Mouse (Mus musculus) bone marrow macrophage, adult 2 months (primary cell): ENCODE results near the gene Elavl2. TPM values are rescaled to one million over a fixed set of nuclear protein-coding genes. Genes with fewer than 3 reads are reported as not detected.

ENCODE experiments used
- H3K27ac ChIP-seq: 2 replicates; pipeline ENCODE4 v1.5.1; 2012; ENCODE audit warnings: low read depth, low read length; ENCODE audit not compliant: insufficient read depth
- H3K4me1 ChIP-seq: 2 replicates; pipeline ENCODE4 v1.6.1; 2012; ENCODE audit warnings: low read length; ENCODE audit not compliant: control insufficient read depth, insufficient read depth
- H3K4me3 ChIP-seq: 2 replicates; pipeline ENCODE4 v1.5.1; 2012; ENCODE audit warnings: mild to moderate bottlenecking, low read length, moderate library complexity; ENCODE audit not compliant: insufficient read depth
- CTCF ChIP-seq: IDR thresholded peaks from 2 replicates; pipeline ENCODE4 v1.5.1; 2012; ENCODE audit warnings: low read depth, mild to moderate bottlenecking, low read length, moderate library complexity
- POLR2A ChIP-seq: IDR thresholded peaks from 2 replicates; pipeline ENCODE4 v1.6.1; 2012; ENCODE audit warnings: mild to moderate bottlenecking, low read depth, low read length, borderline replicate concordance
- polyA plus RNA-seq: library from polyadenylated mRNA; stranded (reverse); fragments of >200 nt; gene quantifications from 2 replicates; pipeline ENCODE4 v1.2.4, GENCODE M21; 2012; ENCODE audit not compliant: missing spikeins, insufficient read depth, insufficient read length

Elavl2 gene
- polyA plus RNA-seq = not detected in 2 replicates

DNA sequence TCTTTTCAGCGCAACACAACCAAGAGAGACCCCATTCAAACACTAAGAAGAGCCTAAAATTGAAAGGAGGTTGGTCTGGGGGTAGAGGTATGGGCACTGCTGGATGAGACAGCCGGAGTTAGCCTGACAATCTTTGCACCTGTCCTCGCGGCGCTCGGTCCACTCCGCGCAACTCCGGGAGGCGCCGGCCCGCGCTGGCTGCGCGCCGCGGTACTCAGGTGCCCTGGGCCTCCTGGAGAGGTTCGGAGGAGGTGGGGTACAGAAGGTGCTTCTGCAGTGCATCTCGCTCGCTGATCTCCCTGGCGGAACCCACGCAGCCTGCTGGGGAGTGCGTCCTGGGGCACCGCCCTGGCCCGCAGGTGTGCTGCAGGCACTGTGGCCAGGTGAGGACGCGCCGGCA, at the start of gene Elavl2:
Gene Elavl2 (minus strand): TSS at position 363 of the 400 bp plus-strand sequence.
- TF ChIP-seq CTCF (no peak), POLR2A (no peak)
- no peak within 1 kb of the TSS for H3K4me3 ChIP-seq
- no peak within 1 kb of the TSS for H3K27ac ChIP-seq
- no peaks in the 10 kb centered on the region for H3K4me1 ChIP-seq

DNA sequence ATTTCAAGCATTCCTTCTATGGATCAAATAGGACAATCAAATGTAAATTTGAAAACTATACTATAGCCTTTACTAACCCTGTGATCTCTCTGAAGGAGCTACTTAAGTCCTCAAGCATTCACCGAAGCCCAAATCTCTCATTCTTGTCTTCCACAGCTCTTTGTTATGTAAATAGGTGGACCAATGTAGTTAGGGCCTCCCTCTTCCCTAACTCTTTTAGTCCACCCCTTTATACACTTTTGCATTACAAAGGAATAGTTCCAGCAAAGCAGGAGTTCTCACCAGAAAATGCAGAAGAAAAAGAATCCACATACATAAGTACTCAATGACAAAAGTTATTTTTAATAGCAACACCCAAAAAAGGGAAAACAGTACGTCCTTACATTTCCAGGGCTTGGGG, 47.3 kb upstream of the Elavl2 start:
- H3K4me3 ChIP-seq = no peak overlapping the region
- H3K27ac ChIP-seq = no peak overlapping the region
- TF ChIP-seq CTCF (no peak), POLR2A (no peak)
- H3K4me1 ChIP-seq = no peaks in the 10 kb centered on the region

DNA sequence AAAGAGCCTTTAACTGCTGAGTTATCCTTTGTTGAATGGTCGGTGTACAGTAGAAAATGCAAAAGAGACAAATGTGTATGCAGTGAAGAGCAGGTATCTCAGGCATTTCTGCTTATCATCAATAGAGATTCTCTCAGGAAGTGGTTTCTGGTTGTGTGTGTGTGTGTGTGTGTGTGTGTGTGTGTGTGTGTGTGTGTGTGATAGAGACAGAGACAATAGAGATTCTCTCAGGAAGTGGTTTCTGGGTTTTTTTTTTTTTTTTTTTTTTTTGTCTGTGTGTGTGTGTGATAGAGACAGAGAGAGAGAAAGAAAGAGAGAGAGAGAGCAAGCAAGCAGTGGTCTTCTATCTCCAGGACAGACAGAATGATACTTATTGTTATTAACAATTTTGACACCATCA, 15.0 kb upstream of the Elavl2 start:
- TF ChIP-seq POLR2A = no peak
- no peak for TF ChIP-seq CTCF
- H3K4me3 ChIP-seq = no peak overlapping the region
- H3K27ac ChIP-seq = no peak overlapping the region
- no peaks in the 10 kb centered on the region for H3K4me1 ChIP-seq

DNA sequence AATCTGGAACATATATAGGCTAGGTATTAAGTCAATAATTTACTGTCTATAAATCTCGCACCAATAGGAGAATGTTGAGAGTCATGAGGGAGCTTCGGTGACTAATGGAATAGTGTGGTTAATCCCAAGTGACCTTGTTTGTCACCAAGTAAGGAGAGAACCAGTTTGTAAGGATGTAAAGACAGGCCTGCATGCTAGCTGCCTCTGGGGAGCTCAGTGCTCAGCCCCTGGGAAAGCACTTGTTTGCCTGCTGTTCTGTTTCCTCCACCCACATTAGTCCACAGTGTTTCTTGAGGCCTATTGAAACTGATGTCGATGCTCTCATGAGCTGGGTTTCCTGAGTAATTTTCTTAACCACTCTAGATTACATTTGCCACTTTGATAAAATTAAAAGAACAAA, 4.5 kb upstream of the Elavl2 start:
- TF ChIP-seq CTCF (no peak), POLR2A (no peak)
- Histone ChIP-seq H3K4me3 (no peak overlapping the region), H3K27ac (no peak overlapping the region), H3K4me1 (no peaks in the 10 kb centered on the region)

DNA sequence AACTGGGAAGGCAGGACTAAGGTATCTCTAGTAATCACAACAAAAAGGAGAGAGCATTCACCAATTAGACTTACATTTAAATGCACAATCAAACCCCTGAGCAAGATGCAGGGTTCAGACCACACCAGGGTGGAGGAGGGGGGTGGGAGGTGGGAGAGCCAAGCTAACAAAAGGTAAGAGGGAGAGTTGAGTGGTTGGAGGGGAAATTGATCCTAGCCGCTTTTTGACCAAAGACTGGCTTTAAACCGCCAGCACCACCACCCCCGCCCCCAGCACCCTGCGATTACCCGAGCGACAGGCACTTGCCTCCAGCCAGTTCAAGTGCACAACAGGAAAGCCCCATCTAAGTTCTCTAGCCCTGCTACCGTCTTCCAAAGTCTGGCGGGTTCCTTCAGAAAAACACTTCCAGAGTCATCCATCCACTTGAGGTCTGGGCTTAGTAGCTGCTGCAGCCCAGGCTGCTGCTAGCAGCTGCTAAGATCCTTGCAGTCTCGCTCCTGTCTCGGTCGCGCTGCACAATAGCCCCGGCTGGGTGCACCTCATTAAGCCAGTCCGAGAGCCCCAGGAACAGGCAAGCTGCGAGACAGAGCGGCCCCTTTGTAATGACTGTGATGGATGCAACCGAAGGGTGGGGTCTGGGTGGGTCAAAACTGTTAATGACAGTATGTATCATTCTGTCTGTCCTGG, 932 bp downstream of the Elavl2 start:
- Histone ChIP-seq H3K4me1 (no peaks in the 10 kb centered on the region), H3K27ac (no peak overlapping the region), H3K4me3 (no peak overlapping the region)
- TF ChIP-seq CTCF (no peak), POLR2A (no peak)

DNA sequence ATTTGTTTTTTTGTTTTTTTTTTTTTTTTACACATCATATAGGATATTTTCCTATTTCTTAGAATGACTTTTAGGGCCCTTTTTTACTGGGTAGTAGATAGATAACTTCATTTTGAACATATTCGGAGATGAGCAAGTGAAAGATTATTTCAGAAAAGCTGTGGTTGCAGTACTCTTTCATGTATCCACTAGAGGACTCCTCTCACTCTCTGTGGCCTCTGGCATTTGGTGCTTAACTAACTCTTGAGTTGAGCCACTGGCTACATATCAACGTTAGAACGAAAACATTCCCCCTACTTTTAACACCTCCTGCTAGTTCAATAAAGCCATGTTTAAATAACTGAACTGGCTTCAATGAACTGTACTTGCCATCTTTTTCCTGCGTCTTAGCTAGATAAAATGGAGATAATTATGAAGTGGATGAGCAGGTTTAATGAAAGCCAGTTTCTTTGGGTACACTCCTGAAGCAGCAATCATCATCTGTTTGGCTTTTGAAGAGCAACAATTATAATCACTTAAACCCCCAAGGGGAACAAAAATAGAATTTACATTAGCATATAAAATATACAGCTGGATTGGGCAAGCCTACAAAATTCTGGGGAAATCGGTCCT, 8.5 kb downstream of the Elavl2 start:
- TF ChIP-seq POLR2A (no peak), CTCF (no peak)
- Histone ChIP-seq H3K27ac (no peak overlapping the region), H3K4me1 (no peaks in the 10 kb centered on the region), H3K4me3 (no peak overlapping the region)

DNA sequence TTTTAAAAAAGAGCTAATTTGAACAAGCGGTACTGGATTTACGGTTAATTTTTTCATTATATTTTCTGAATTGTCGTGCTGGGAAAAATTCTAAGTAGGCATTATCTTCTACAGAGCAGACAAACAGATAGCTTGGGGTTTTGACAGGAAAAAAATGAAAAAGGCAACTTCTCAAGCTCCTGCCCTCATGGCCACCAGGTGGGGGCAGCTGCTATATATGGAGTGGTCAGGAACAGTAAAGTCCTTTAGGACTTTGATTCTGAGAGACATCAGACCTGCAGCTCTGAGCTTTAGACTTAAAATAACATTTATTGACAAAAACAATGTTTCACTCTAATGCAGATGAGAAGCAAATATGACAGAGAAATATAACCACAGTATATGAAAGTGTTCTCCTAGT, 12.9 kb downstream of the Elavl2 start:
- no peaks in the 10 kb centered on the region for H3K4me1 ChIP-seq
- TF ChIP-seq POLR2A (no peak), CTCF (no peak)
- no peak overlapping the region for H3K27ac ChIP-seq
- no peak overlapping the region for H3K4me3 ChIP-seq

DNA sequence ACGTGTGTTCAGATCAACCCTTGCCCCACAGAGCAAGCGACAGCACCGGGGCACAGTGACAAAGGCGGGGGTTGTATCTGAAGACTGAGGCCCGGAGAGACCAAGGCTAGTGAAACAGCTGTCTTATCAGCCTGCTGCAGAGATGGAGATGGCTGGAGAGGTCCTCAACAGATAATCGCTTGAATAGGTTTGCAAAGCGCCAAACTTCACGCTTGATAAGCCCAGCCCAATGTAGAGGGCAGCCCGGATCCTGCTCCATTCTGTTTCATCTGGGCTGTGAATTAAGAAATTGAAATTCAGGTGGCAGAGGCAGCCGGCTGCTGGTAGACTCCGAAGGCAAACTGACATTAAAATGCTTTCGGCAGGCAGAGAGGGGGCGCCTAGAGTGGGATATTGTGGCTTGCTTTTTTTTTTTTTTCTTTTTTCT, 19.4 kb downstream of the Elavl2 start:
- no peak overlapping the region for H3K4me3 ChIP-seq
- no peak overlapping the region for H3K27ac ChIP-seq
- no peaks in the 10 kb centered on the region for H3K4me1 ChIP-seq
- no peak for TF ChIP-seq POLR2A
- TF ChIP-seq CTCF = no peak

DNA sequence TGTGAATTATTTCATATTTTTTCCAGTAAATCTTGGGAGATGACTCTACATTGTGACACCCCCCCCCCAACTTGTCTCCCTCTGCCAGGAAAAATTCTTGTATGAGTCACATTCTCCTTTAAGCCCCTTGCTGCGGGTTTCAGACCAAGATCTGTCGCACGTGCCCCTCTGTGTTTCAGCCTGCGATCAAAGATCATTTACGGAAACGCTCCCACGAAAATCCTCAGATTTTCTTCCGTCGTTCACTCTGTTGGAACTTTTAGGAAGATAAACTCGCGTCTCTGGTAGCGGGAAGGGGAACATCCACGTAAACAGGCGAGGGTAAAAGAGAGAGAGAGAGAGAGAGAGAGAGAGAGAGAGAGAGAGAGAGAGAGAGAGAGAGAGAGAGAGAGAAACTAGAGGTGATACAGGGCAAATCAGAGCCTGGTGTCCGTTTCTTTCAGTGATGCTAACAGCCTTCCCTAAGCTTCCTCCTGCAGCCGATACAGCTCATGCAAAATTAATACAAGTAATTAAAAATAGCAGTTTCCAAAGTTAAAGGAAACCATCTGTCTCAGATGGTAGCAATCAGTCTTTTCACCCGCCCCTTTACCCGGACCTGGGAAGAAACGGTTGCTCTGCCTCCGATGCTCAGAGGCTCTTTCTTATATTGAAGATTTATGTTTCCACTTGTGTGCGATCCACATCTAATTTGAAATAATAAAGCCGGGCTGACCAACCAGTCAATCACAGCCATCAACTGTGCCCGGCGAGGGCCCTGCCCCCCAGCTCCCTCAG, 20.1 kb downstream of the Elavl2 start:
- no peak for TF ChIP-seq POLR2A
- no peak for TF ChIP-seq CTCF
- Histone ChIP-seq H3K4me3 (no peak overlapping the region), H3K27ac (no peak overlapping the region)

DNA sequence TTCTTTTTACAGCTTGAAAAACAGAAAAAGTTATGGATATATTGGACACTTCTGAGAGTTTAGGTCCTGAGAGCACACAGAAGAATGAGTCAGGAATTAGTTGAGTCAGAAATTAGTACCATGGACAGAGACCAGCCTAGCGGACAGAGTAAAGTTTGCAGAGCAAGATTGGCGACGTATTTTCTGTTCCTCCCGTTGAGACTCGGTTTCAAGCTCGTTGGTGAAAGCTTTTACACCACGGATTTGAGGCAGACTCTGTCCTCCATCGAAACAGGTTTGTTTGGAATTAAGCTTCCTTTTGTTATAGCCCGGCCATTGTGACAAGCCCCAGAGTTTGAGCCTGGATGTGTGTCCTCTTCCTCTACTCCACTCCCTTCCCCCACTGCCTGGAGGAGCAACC, 21.0 kb downstream of the Elavl2 start:
- TF ChIP-seq POLR2A (no peak), CTCF (no peak)
- Histone ChIP-seq H3K27ac (no peak overlapping the region), H3K4me1 (no peaks in the 10 kb centered on the region), H3K4me3 (no peak overlapping the region)

More for the DNA sequence above, 20.1 kb downstream of the Elavl2 start:
- no peaks in the 10 kb centered on the region for H3K4me1 ChIP-seq
